Mouse (Mus musculus): ENCODE results near the gene Rpa2.

DNA sequence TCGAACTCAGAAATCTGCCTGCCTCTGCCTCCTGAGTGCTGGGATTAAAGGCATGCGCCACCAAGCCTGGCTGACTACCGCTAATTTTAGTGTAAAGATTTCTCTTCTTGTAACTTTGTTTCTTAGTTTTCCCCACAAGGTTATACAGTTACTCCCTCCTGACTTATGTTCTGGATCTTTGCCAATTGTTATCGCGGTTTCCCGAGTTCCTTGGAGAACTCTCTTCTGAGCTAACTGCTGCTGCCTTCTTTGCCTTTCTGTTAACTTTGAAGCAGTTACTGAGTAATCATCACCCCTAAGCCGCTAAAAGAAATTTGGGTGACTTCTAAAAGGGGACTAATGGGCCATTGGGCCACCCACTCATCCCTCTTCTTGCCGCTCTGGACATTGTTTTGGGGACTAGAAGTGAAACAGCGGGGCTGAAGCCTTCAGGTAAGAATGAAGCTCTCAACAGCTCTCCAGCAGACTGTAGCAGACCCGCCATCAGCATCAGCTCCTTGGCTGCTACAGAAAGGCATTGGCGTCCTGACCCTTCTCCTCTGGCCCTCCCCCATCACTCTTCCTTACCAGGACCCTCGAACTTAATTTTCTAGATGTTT, 37.6 kb downstream of the Rpa2 start:
- TF ChIP-seq POU5F1 (IDR thresholded peaks at IDR 0.05; ENCODE audit: borderline replicate concordance, low read length), result no peak
- no peak for TF ChIP-seq CTCF (conservative IDR thresholded peaks at IDR 0.05; ENCODE audit: low read length)
